Mouse (Mus musculus) lung, embryonic 16.5 days (tissue): Measurements from ENCODE around the gene Ly6g6e. TPM values are rescaled to one million over a fixed set of nuclear protein-coding genes. Genes with fewer than 3 reads are reported as not detected.

Source experiments
- ATAC-seq: fragments of 200-750 bp; cut with Nextera tagmentation; 2 replicates; pipeline ENCODE4 v1.8.0; 2017; ENCODE audit warnings: low read depth, mild to moderate bottlenecking, moderate library complexity
- H3K27ac ChIP-seq: fragments of 300-500 bp; sonication (generic); 2 replicates; pipeline ENCODE4 v1.5.1; 2014; ENCODE audit warnings: mild to moderate bottlenecking, control low read depth, low read length
- H3K27me3 ChIP-seq: fragments of 300-500 bp; sonication (generic); 2 replicates; pipeline ENCODE4 v1.6.1; 2014; ENCODE audit warnings: low read depth, low read length, mixed read lengths; ENCODE audit not compliant: control insufficient read depth, insufficient read depth
- H3K36me3 ChIP-seq: fragments of 300-500 bp; sonication (generic); 2 replicates; pipeline ENCODE4 v1.6.1; 2014; ENCODE audit warnings: low read length; ENCODE audit not compliant: control insufficient read depth, insufficient read depth
- H3K4me1 ChIP-seq: fragments of 300-500 bp; sonication (generic); replicated peaks from 2 replicates; pipeline ENCODE4 v1.6.1; 2014; ENCODE audit warnings: low read length, mixed read lengths; ENCODE audit not compliant: control insufficient read depth, insufficient read depth
- H3K4me2 ChIP-seq: fragments of 300-500 bp; sonication (generic); 2 replicates; pipeline ENCODE4 v1.6.1; 2014; ENCODE audit warnings: low read depth, low read length, control low read depth
- H3K4me3 ChIP-seq: fragments of 300-500 bp; sonication (generic); 2 replicates; pipeline ENCODE4 v1.5.1; 2014; ENCODE audit warnings: mild to moderate bottlenecking, low read length, control low read depth
- H3K9ac ChIP-seq: fragments of 300-500 bp; sonication (generic); 2 replicates; pipeline ENCODE4 v1.6.1; 2014; ENCODE audit warnings: low read length, control low read depth
- H3K9me3 ChIP-seq: fragments of 300-500 bp; sonication (generic); 2 replicates; pipeline ENCODE4 v1.6.1; 2016; ENCODE audit warnings: low read length; ENCODE audit not compliant: control insufficient read depth
- WGBS: fragments of 180-500 bp; shearing (Covaris S2); extraction: QIAGEN DNeasy Blood & Tissue Kit; methylation state at CpG from one replicate; pipeline ENCODE4 v1.1.7; 2014; 5-methylcytosine and 5-hydroxymethylcytosine counted together
- polyA plus RNA-seq: library from polyadenylated mRNA; unstranded; fragments of >200 nt; fragmentation: Nextera tagmentation; extraction: Ambion mirVana; gene quantifications from 2 replicates; pipeline ENCODE4 v1.2.1, GENCODE M21; 2015

The Ly6g6e gene
- polyA plus RNA-seq, 1 experiment from 2014 or later: 2.3 TPM

DNA sequence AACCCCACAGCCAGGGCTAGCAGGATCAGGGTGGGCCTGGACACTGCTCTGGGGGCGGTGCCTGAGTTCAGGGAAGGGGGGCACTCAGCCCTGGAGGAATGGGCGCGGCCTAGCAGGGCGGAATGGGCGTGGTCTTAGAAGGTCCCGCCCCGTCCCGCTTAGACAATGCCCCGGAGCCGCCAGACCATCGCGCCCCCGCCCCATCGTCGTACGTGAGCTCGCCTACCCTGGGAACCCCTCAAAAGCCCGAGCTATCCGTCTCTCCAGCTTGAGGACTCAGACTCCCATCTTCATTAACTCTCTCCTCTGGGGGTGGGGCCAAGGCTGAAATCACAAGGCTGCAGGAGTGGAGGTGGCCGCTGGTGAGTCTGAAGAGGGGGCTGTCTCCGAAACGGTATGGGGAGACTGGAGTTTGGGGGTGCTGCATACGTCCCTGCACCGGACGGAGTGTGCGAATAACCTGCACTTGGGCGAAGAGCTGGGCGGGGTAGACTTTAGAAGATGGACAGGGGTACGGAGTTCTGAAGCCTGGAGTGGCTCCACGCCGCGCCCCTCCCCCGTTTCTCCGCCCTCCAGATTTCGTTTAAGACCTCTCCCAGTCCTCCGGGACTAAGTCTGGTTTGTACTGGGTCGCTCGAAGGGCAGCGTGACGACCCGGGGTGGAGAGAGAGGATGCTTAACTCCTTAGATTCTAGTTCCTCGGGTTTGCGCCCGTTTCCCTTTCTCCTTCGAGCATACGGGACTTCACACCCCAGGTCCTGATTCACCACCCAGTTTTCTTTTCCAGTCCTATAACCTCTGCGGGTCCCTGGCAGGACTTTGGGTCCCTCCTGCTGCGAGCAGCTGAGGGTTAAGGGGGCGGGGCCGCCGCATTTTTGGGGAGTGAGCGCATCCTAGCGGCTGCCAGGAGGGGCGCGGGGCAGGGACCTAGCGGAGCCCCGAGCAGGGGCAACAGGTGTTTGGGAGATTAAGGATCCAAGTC, 17.5 kb upstream of the Ly6g6e start, which contains the start of gene Ddah2:
Ddah2 (plus strand) TSS at position 125 of the 982 bp plus-strand sequence.
- peak within 1 kb of the TSS; percentile 82 for H3K9ac ChIP-seq
- H3K4me3 ChIP-seq: peak within 1 kb of the TSS; percentile 67
- ATAC-seq: peak; percentile 96
- under 1% methylated on average over 57 of the region's 57 CpGs for WGBS
- peaks cover 45% of the 10 kb centered on the region for H3K36me3 ChIP-seq
- peaks cover 23% of the 10 kb centered on the region for H3K4me1 ChIP-seq
- H3K27ac ChIP-seq: peak within 1 kb of the TSS; percentile 92
- H3K4me2 ChIP-seq: peak within 1 kb of the TSS; percentile 95
- H3K27me3 ChIP-seq: no peaks in the 10 kb centered on the region
- H3K9me3 ChIP-seq: no peaks in the 10 kb centered on the region

- Histone ChIP-seq H3K27me3 (no peaks in the 10 kb centered on the region), H3K9me3 (no peaks in the 10 kb centered on the region), H3K4me1 (peaks cover 29% of the 10 kb centered on the region), H3K4me3 (peak overlapping the region; percentile 67), H3K36me3 (peaks cover 39% of the 10 kb centered on the region), H3K9ac (peak overlapping the region; percentile 82), H3K27ac (peak overlapping the region; percentile 92; the same call in 1 of the 2 replicates), H3K4me2 (peak overlapping the region; percentile 95)
- ATAC-seq: no peak
- 13% methylated on average over 14 of the region's 14 CpGs for WGBS
Observed at GRCm38 (mm10) chr17:35060071-35060470, 16.6 kb upstream of the Ly6g6e start.

- Histone ChIP-seq H3K27ac (no peak overlapping the region), H3K4me3 (peak overlapping the region; percentile 67), H3K4me1 (peaks cover 36% of the 10 kb centered on the region), H3K4me2 (peak overlapping the region; percentile 95), H3K36me3 (peaks cover 33% of the 10 kb centered on the region), H3K9ac (peak overlapping the region; percentile 82), H3K27me3 (no peaks in the 10 kb centered on the region), H3K9me3 (no peaks in the 10 kb centered on the region)
- no peak for ATAC-seq
- WGBS: 55% methylated on average over 22 of the region's 22 CpGs
Observed at GRCm38 (mm10) chr17:35060737-35061297, 15.9 kb upstream of the Ly6g6e start.

DNA sequence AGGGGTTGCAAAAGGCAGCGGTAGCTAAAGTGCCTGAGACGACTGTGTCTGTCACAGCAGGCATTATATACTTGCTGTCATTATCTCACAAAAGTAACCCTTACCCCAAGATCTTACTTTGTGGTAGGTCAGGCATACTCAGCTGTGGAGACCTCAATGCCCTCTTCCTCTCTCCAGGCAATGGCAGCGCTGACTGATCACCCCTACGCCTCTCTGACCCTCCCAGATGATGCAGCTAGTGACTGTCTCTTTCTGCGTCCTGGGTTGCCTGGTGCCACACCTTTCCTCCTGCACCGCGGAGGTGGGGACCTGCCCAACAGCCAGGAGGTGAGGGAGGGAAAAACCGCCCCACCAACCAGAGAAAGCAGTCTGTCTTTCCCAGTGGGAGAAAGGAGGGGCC, 15.4 kb upstream of the Ly6g6e start:
- Histone ChIP-seq H3K9ac (no peak overlapping the region), H3K9me3 (no peaks in the 10 kb centered on the region), H3K27ac (no peak overlapping the region), H3K4me3 (no peak overlapping the region), H3K4me2 (no peak overlapping the region), H3K36me3 (peaks cover 30% of the 10 kb centered on the region), H3K27me3 (no peaks in the 10 kb centered on the region), H3K4me1 (peaks cover 41% of the 10 kb centered on the region)
- 83% methylated on average over 7 of the region's 8 CpGs for WGBS
- ATAC-seq: no peak

- Histone ChIP-seq H3K4me2 (0 out of 2 replicates have a peak overlapping the region, but pooled peaks have one; percentile 70), H3K4me1 (peaks cover 38% of the 10 kb centered on the region), H3K27me3 (no peaks in the 10 kb centered on the region), H3K4me3 (no peak overlapping the region), H3K36me3 (peaks cover 22% of the 10 kb centered on the region), H3K9ac (no peak overlapping the region), H3K9me3 (no peaks in the 10 kb centered on the region), H3K27ac (no peak overlapping the region; the same call in 1 of the 2 replicates)
- no peak for ATAC-seq
- WGBS: 80% methylated on average over 3 of the region's 3 CpGs
Observed at GRCm38 (mm10) chr17:35063466-35063865, 13.2 kb upstream of the Ly6g6e start.

- H3K36me3 ChIP-seq: peaks cover 22% of the 10 kb centered on the region
- H3K4me3 ChIP-seq: peak overlapping the region; percentile 43
- peak overlapping the region; percentile 61 for H3K9ac ChIP-seq
- H3K27me3 ChIP-seq: no peaks in the 10 kb centered on the region
- WGBS: 22% methylated on average over 10 of the region's 10 CpGs
- H3K27ac ChIP-seq: peak overlapping the region; percentile 94
- H3K4me1 ChIP-seq: peaks cover 35% of the 10 kb centered on the region
- no peak for ATAC-seq
- H3K9me3 ChIP-seq: no peaks in the 10 kb centered on the region
- H3K4me2 ChIP-seq: peak overlapping the region; percentile 70
Observed at GRCm38 (mm10) chr17:35064378-35064877, 12.3 kb upstream of the Ly6g6e start.

DNA sequence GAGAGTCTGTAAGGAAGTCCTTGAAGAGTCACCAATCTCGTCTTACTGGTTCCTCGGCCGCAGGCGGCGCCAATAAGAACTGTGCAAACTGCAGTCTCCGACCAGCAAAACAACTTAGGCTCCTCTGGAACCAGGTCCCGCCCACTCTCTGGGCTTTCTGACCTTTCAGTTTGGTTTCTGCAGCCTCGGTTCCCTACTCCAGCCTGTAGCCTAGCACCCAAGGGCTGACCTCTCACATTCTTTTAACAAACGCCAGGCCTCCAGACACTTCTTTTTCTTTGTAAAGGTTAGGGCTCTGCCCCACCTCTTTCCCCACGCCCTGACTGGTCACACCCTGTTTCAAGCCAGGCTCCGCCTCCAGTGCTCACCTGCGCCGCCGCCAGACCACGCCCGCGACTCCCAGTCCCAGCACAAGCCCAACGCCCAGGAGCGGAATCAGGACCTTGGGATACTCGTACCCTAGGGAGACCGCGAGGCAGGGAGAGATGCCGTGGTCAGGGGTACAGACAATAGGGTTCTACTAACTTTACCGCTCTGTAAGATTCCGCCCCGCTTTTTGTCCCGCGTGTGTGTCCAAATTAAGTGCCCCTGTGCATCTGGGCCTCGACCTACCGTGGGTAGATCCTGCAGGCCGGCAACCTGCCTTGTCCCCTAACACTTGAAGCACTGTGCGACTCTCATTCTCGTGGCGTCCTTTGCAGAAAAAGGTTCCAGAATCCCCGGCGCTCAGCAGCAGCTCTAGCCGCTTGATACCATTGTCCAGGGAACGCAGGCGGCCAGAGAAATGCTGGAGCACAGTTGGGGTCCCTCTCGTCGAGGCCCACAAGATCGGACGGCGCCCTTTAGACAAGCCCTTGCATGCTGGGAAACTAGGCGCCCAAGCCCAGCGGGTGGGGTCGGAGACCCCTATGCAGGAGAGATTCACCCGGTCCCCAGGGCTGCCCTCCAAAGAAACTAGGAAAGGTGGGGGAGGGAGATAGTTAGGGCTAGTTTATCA, 11.5 kb upstream of the Ly6g6e start, which contains the start of gene Ly6g6c:
Ly6g6c (plus strand) TSS at position 438 of the 997 bp plus-strand sequence.
- Histone ChIP-seq H3K4me2 (peak within 1 kb of the TSS; percentile 70), H3K27ac (peak within 1 kb of the TSS; percentile 94), H3K27me3 (no peaks in the 10 kb centered on the region), H3K4me1 (peaks cover 31% of the 10 kb centered on the region), H3K4me3 (peak within 1 kb of the TSS; percentile 43), H3K9ac (peak within 1 kb of the TSS; percentile 61), H3K36me3 (peaks cover 22% of the 10 kb centered on the region), H3K9me3 (no peaks in the 10 kb centered on the region)
- 2% methylated on average over 48 of the region's 48 CpGs for WGBS
- peak; percentile 88 for ATAC-seq

GRCm38 (mm10) chr17:35066084-35066483, 10.6 kb upstream of the Ly6g6e start, which contains the start of gene Mpig6b:
Mpig6b (minus strand) TSS chr17:35066184.
- peak within 1 kb of the TSS; percentile 94 for H3K27ac ChIP-seq
- H3K36me3 ChIP-seq: peaks cover 18% of the 10 kb centered on the region
- no peaks in the 10 kb centered on the region for H3K27me3 ChIP-seq
- peak within 1 kb of the TSS; percentile 70 for H3K4me2 ChIP-seq
- H3K9me3 ChIP-seq: no peaks in the 10 kb centered on the region
- 43% methylated on average over 10 of the region's 10 CpGs for WGBS
- peak within 1 kb of the TSS; percentile 61 for H3K9ac ChIP-seq
- peak within 1 kb of the TSS; percentile 43 for H3K4me3 ChIP-seq
- H3K4me1 ChIP-seq: peaks cover 24% of the 10 kb centered on the region
- no peak for ATAC-seq
